Mouse (Mus musculus): ENCODE measurements at regions not wholly inside any gene's neighbourhood (a gene's known extent, or its start where the extent isn't known, plus 50 kb on each side); places are given as distances from the start of the nearest gene placed in this dataset.

DNA sequence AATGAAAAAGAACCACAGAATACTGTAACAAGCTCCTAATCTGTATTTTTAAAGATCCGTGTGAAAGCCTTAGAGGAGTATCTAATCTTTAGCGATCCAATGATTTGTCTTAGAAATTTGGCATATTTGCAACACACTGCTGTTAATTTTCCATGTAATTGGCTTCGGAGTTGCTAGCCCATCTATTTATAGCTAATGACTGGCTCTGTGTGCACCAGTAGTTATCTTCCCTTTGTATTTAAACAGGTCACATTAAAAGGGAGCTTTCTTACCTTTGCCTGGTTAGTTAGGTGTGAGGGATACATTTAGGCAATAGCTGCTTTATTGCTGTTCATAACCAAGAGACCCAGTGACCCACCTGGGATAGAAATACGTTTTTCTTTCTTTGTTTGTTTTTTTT is 256.3 kb upstream of the Mme start:
- DNase-seq = no peak

- no peak for DNase-seq
Measured at GRCm38 (mm10) chr3:62976906-62977305, 264.4 kb upstream of the Mme start.

- DNase-seq = no peak
Measured at GRCm38 (mm10) chr3:62963244-62963643, 278.1 kb upstream of the Mme start.

GRCm38 (mm10) chr3:62962608-62963007 is 278.7 kb upstream of the Mme start:
- DNase-seq = peak; percentile 55 to 58

GRCm38 (mm10) chr3:62945356-62945755 is 296.0 kb upstream of the Mme start:
- DNase-seq = no peak

GRCm38 (mm10) chr3:62938601-62939000 is 302.7 kb upstream of the Mme start:
- DNase-seq = no peak

GRCm38 (mm10) chr3:62924441-62924840 is 316.9 kb upstream of the Mme start:
- DNase-seq = no peak

GRCm38 (mm10) chr3:62916899-62917298 is 312.0 kb upstream of the Gpr149 start:
- DNase-seq = no peak

DNA sequence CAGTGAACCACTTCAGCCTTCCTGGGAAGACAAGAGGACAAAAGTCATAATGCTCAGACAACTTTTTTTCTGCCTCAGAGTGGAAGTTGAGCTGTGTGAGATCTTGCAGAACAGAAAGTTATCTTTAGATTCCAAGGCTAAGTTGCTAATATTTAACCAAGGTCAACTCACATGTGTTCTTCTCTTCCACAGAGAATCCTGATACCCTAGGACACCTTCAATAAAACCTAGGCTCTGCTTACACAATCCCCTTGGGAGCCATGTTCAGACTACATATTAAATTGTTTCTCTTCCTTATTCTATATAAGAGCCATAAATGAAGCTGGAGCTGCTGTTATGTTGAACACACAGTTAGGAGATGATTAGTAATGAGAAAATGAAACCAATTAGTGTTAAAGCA is 280.2 kb upstream of the Gpr149 start:
- no peak for DNase-seq

GRCm38 (mm10) chr3:62882310-62883073 is 277.6 kb upstream of the Gpr149 start:
- DNase-seq = no peak

DNA sequence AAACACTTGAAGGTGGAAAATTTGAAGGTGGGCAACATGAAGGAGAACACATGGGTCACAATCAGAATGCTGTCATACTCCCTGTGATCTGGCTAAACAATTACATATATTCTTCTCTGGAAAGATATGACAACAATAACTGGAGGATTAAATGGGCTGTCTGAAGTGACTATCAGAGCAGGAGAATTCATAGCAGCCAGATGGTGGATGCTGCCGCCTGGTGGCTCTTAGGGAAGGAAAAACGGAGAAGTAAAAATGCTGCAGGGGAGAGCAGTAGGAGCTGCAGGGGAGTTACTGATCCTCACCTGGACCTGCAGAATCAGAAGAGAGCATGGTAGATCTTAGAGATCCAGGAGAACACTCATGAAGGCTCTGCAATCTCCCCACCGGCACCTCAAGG is 255.8 kb upstream of the Gpr149 start:
- DNase-seq = peak in 1 of 2 experiments; percentile 3

DNA sequence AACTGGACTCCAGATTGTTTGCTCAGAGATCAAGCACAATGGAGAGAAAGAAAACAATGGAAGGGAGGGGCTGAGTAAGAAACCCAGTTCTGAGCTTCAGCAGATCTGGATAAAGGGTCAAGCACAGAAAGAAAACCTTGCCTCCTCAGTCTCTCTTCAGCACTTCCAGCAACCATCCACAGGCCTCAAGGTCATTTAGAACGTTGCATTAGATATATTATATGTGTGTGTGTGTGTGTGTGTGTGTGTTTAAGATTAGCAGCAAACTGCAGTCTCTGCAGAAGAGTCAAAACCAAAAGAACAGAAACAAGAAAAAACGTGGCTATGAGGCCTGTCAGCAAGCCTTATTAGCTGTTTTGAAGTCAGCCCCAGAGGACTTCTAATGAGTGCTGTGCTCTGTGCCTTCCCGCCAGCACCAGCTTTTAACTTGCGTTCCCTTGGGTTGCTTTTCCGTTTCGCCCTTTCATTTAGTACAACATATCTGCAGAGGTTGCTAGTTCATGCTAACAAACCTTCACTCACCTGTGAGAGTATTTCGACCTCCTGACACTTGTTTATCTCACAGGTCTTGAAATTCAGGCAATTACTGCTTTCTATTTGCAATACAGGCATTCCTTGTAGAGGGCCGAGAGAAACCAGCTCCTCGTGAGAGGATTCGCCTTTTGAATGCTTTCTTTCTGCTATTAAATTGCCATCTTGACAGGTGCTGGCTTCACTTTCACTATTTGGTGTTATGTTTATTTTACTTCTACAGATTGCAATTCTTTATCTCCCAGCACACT is 230.9 kb upstream of the Gpr149 start:
- DNase-seq = no peak

DNA sequence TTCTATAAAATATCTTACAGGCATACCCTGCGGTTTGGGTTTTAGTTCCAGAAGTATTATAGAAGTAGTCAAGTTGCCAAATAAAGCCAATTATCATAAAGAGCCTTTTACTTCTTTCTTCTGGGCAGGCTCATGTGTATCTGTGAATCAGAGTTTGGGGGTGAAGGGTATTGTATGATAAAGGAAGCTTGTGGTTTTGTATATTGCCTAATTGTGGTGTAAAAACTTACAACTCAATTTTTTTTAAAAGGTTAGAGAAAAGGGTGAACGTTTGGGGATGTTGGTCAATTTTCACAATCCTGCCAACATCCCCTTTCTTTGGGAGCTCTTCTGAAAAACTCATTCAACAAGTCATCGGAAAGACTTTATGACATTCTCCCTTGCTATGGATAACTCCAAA is 219.0 kb upstream of the Gpr149 start:
- no peak for DNase-seq

GRCm38 (mm10) chr3:62801044-62801443 is 196.1 kb upstream of the Gpr149 start:
- no peak for DNase-seq

DNA sequence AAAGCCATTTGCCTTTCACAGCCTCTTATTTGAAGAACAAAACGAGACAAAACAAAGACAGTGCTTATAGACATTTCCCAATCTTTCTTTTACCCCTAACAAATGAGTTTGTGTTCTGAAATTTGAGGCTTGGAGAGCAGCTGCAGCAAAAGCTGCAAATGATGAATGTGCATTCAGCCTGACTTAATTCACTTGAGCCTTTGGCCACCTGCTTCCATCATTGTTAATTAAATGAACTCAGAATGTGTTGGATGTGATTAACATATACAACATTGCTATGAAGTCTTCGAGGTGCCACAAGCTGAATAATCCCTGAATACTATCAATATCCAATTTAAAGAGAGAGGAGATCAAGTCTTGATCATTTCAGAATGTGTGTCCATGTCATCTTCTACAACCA is 181.3 kb upstream of the Gpr149 start:
- no peak for DNase-seq

Measured in adrenal gland, postnatal 36 days (tissue).